Mouse (Mus musculus) heart, postnatal 10 days (tissue): ENCODE measurements around the gene Spns3. TPM values are rescaled to one million over a fixed set of nuclear protein-coding genes. Genes with fewer than 3 reads are reported as not detected.

Experiments
- DNase-seq, 2 experiments: peaks; one replicate each; pipeline ENCODE4 v3.0.0; 2021
- intact Hi-C: fragments of 180-260 bp; cut with DNase I; formaldehyde crosslinking; loops from one replicate; pipeline ENCODE4 v1.15.1; 2025
- total RNA-seq, 2 experiments: library from RNA; stranded (reverse); gene quantifications; 2 replicates each; pipeline ENCODE4 v1.2.3; 2021

The Spns3 gene
- under 1 TPM in 1 of 2 experiments, not detected in 1; 0.07 TPM for total RNA-seq

- intact Hi-C loops: no loop called here
- DNase-seq: no peak
Measured at GRCm38 (mm10) chr11:72550134-72550988, at the start of gene Spns3. Gene Spns3 (minus strand): TSS chr11:72550506.

GRCm38 (mm10) chr11:72597780-72598179 is 47.5 kb upstream of the Spns3 start:
- no peak for DNase-seq
- intact Hi-C loops: no loop called here

GRCm38 (mm10) chr11:72595010-72595737 is 44.9 kb upstream of the Spns3 start:
- intact Hi-C loops: no loop called here
- no peak for DNase-seq

GRCm38 (mm10) chr11:72587537-72588233 is 37.4 kb upstream of the Spns3 start:
- DNase-seq: no peak
- intact Hi-C loops: no loop called here

- intact Hi-C loops: no loop called here
Measured at GRCm38 (mm10) chr11:72586570-72586969, 36.3 kb upstream of the Spns3 start.

GRCm38 (mm10) chr11:72583092-72583491 is 32.8 kb upstream of the Spns3 start:
- intact Hi-C loops: no loop called here

More at GRCm38 (mm10) chr11:72586570-72586969, 36.3 kb upstream of the Spns3 start:
- DNase-seq: no peak

GRCm38 (mm10) chr11:72582448-72582705 is 32.1 kb upstream of the Spns3 start:
- intact Hi-C loops: no loop called here

More at GRCm38 (mm10) chr11:72583092-72583491, 32.8 kb upstream of the Spns3 start:
- no peak for DNase-seq

GRCm38 (mm10) chr11:72581609-72582447 is 31.5 kb upstream of the Spns3 start:
- no peak for DNase-seq
- intact Hi-C loops: no loop called here

More at GRCm38 (mm10) chr11:72582448-72582705, 32.1 kb upstream of the Spns3 start:
- no peak for DNase-seq

GRCm38 (mm10) chr11:72578471-72578870 is 28.2 kb upstream of the Spns3 start:
- no peak for DNase-seq
- intact Hi-C loops: no loop called here

GRCm38 (mm10) chr11:72576466-72577351 is 26.4 kb upstream of the Spns3 start:
- peak; percentile 28 for DNase-seq
- intact Hi-C loops: no loop called here

- intact Hi-C loops: no loop called here
- no peak for DNase-seq
Measured at GRCm38 (mm10) chr11:72576111-72576465, 25.8 kb upstream of the Spns3 start.

GRCm38 (mm10) chr11:72573819-72574218 is 23.5 kb upstream of the Spns3 start:
- intact Hi-C loops: no loop called here
- DNase-seq: peak; percentile 42 to 59

GRCm38 (mm10) chr11:72570319-72570979 is 20.1 kb upstream of the Spns3 start:
- intact Hi-C loops: loop anchor here (1.0 kb wide), 1 partner anchor 154 kb away; no protein-coding TSS in a partner anchor
- DNase-seq: peak; percentile 87 to 92

GRCm38 (mm10) chr11:72569671-72570318 is 19.5 kb upstream of the Spns3 start:
- intact Hi-C loops: loop anchor here (1.0 to 5.0 kb wide), 2 partner anchors 155 to 347 kb away; no protein-coding TSS in a partner anchor
- DNase-seq: peak in 1 of 2 experiments; percentile 18

- intact Hi-C loops: loop anchor here (5.0 kb wide), 1 partner anchor 347 kb away; no protein-coding TSS in a partner anchor
- peak in 1 of 2 experiments; percentile 43 for DNase-seq
Measured at GRCm38 (mm10) chr11:72569051-72569450, 18.7 kb upstream of the Spns3 start.

- intact Hi-C loops: loop anchor here (5.0 kb wide), 1 partner anchor 345 kb away; no protein-coding TSS in a partner anchor
- no peak for DNase-seq
Measured at GRCm38 (mm10) chr11:72566816-72567338, 16.6 kb upstream of the Spns3 start.

- intact Hi-C loops: loop anchor here (5.0 kb wide), 1 partner anchor 344 kb away; no protein-coding TSS in a partner anchor
- no peak for DNase-seq
Measured at GRCm38 (mm10) chr11:72566304-72566703, 16.0 kb upstream of the Spns3 start.
